Mouse (Mus musculus) ES-E14 (cell line): ENCODE measurements at regions not wholly inside any gene's neighbourhood (a gene's known extent, or its start where the extent isn't known, plus 50 kb on each side); places are given as distances from the start of the nearest gene placed in this dataset.

Experiments used
- DNase-seq: peaks from one replicate; pipeline ENCODE4 v3.0.0-alpha.2; 2013; ENCODE audit warnings: low read depth, low spot score
- H3K27ac ChIP-seq: 2 replicates; pipeline ENCODE4 v1.5.1; 2012; ENCODE audit warnings: low read depth, mild to moderate bottlenecking, low read length, moderate library complexity, mixed read lengths; ENCODE audit not compliant: poor library complexity, insufficient read depth, severe bottlenecking
- H3K36me3 ChIP-seq: 2 replicates; pipeline ENCODE4 v1.6.1; 2012; ENCODE audit warnings: mild to moderate bottlenecking, low read length, moderate library complexity, mixed read lengths; ENCODE audit not compliant: control insufficient read depth, poor library complexity, insufficient read depth, severe bottlenecking
- H3K4me1 ChIP-seq, 2 experiments: fragments of 150-350 bp in 1 of 2; sonication (generic) in 1 of 2; 2 replicates each; pipeline ENCODE4 v1.6.1; 2012; ENCODE audit warnings: low read length in 2 of 2, mild to moderate bottlenecking in 1 of 2, mixed read lengths in 1 of 2; ENCODE audit not compliant: control insufficient read depth in 2 of 2, insufficient read depth in 2 of 2, poor library complexity in 1 of 2
- H3K4me3 ChIP-seq, 2 experiments: fragments of 150-350 bp in 1 of 2; sonication (generic) in 1 of 2; 2 replicates each; pipeline ENCODE4 v1.5.1; 2012; ENCODE audit warnings: low read length in 2 of 2, low read depth in 1 of 2, mild to moderate bottlenecking in 1 of 2, mixed read lengths in 1 of 2; ENCODE audit not compliant: insufficient read depth in 1 of 2, poor library complexity in 1 of 2, severe bottlenecking in 1 of 2
- H3K9ac ChIP-seq: 2 replicates; pipeline ENCODE4 v1.6.1; 2012; ENCODE audit warnings: low read depth, mild to moderate bottlenecking, low read length, mixed read lengths; ENCODE audit not compliant: poor library complexity, insufficient read depth, severe bottlenecking
- H3K9me3 ChIP-seq: fragments of 150-350 bp; sonication (generic); 2 replicates; pipeline ENCODE4 v1.6.1; 2012; ENCODE audit warnings: low read depth, mild to moderate bottlenecking, low read length; ENCODE audit not compliant: control insufficient read depth, insufficient read depth
- CHD2 ChIP-seq: IDR thresholded peaks from 2 replicates; pipeline ENCODE4 v1.6.1; 2014; ENCODE audit warnings: mild to moderate bottlenecking, low read depth, low read length, inconsistent platforms
- HCFC1 ChIP-seq: IDR thresholded peaks from 2 replicates; pipeline ENCODE4 v1.6.1; 2012; ENCODE audit warnings: low read length, inconsistent platforms, borderline replicate concordance; ENCODE audit not compliant: insufficient read depth
- MAFK ChIP-seq: IDR thresholded peaks from 2 replicates; pipeline ENCODE4 v1.6.1; 2014; ENCODE audit warnings: mild to moderate bottlenecking, low read depth, low read length, inconsistent platforms; ENCODE audit not compliant: insufficient read depth
- ZC3H11A ChIP-seq: IDR thresholded peaks from 2 replicates; pipeline ENCODE4 v1.6.1; 2012; ENCODE audit warnings: low read depth, mild to moderate bottlenecking, inconsistent platforms, low read length, borderline replicate concordance
- ZNF384 ChIP-seq: IDR thresholded peaks from 2 replicates; pipeline ENCODE4 v1.6.1; 2012; ENCODE audit warnings: low read depth, low read length, inconsistent platforms
- in situ Hi-C, 2 experiments: fragments of 600-800 bp; cut with MboI; formaldehyde crosslinking; loops; one replicate each; pipeline ENCODE4 v1.15.1; 2025; ENCODE audit warnings: low sequenced_read_pairs in 2 of 2, inconsistent platforms in 1 of 2; ENCODE audit not compliant: unreplicated experiment in 2 of 2

GRCm38 (mm10) chr8:26887551-26887950 is 89.6 kb upstream of the Zfp703 start:
- Histone ChIP-seq H3K9me3 (no peaks in the 10 kb centered on the region), H3K36me3 (no peaks in the 10 kb centered on the region), H3K4me3 (no peak overlapping the region), H3K9ac (no peak overlapping the region), H3K4me1 (no peaks in the 10 kb centered on the region), H3K27ac (no peak overlapping the region)
- no peak for DNase-seq
- in situ Hi-C loops = no loop called here
- no peak for TF ChIP-seq ZNF384
- TF ChIP-seq HCFC1 = no peak
- no peak for TF ChIP-seq ZC3H11A
- TF ChIP-seq MAFK = no peak
- no peak for TF ChIP-seq CHD2

- H3K27ac ChIP-seq = no peak overlapping the region
- no peak for DNase-seq
- no peak overlapping the region for H3K9ac ChIP-seq
- in situ Hi-C loops = no loop called here
- no peaks in the 10 kb centered on the region for H3K9me3 ChIP-seq
- no peak for TF ChIP-seq HCFC1
- TF ChIP-seq CHD2 = no peak
- H3K4me3 ChIP-seq = no peak overlapping the region
- no peaks in the 10 kb centered on the region for H3K36me3 ChIP-seq
- H3K4me1 ChIP-seq = no peaks in the 10 kb centered on the region
Observed at GRCm38 (mm10) chr8:26888050-26888449, 89.1 kb upstream of the Zfp703 start.

DNA sequence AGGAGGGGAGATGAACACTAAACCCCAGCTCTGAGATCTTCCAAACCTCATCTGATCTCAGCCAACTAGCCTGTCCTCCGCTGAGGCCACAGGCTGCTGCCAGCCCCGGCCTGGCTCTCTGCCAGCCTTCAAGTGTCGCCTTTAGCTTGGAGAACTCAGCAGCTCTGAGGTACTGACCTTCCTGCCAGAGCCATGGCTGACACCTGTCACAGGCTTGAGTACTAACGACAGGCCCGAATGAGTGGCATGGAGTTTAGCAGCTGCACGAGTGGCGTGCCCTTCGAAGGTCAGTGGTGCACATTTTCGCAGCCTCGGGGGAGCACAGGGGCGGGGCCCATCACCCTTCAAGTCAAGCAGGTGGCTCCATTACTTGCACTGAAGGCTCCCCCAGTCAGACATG is 85.2 kb upstream of the Zfp703 start:
- DNase-seq = no peak
- Histone ChIP-seq H3K27ac (no peak overlapping the region), H3K9me3 (no peaks in the 10 kb centered on the region), H3K4me1 (no peaks in the 10 kb centered on the region), H3K36me3 (no peaks in the 10 kb centered on the region), H3K9ac (no peak overlapping the region), H3K4me3 (no peak overlapping the region)
- TF ChIP-seq MAFK (no peak), HCFC1 (no peak), CHD2 (no peak), ZNF384 (no peak), ZC3H11A (no peak)
- in situ Hi-C loops = no loop called here

DNA sequence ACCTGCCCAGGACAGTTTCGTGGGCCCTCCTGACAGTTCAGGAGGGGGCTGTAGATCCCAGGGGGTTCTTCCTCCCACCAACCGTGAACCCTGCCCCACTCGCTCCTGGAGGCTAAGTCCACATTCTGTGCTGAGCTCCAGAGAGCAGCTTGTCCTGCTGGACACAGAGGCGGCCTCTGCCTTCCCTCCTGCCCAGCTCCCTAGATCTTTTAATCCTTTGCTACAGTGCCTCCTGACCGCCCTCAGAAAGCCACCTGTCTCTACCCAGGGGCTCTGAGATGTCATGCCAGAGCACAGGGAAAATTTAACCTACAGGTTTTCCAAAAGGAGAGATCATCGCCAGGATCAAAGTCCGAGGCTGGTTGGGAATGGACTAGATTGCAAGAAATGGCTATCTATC is 84.7 kb upstream of the Zfp703 start:
- H3K4me1 ChIP-seq = no peaks in the 10 kb centered on the region
- DNase-seq = no peak
- no peaks in the 10 kb centered on the region for H3K9me3 ChIP-seq
- no peak overlapping the region for H3K4me3 ChIP-seq
- H3K9ac ChIP-seq = no peak overlapping the region
- in situ Hi-C loops = no loop called here
- no peak overlapping the region for H3K27ac ChIP-seq
- TF ChIP-seq MAFK = no peak
- no peak for TF ChIP-seq ZC3H11A
- TF ChIP-seq CHD2 = no peak
- no peak for TF ChIP-seq ZNF384
- TF ChIP-seq HCFC1 = no peak
- no peaks in the 10 kb centered on the region for H3K36me3 ChIP-seq

GRCm38 (mm10) chr8:26895867-26896266 is 81.3 kb upstream of the Zfp703 start:
- H3K4me3 ChIP-seq = no peak overlapping the region
- TF ChIP-seq MAFK (no peak), CHD2 (no peak), ZNF384 (no peak), HCFC1 (no peak)
- no peak overlapping the region for H3K9ac ChIP-seq
- H3K4me1 ChIP-seq = no peaks in the 10 kb centered on the region
- H3K36me3 ChIP-seq = no peaks in the 10 kb centered on the region
- in situ Hi-C loops = no loop called here
- H3K9me3 ChIP-seq = no peaks in the 10 kb centered on the region
- DNase-seq = no peak
- no peak overlapping the region for H3K27ac ChIP-seq
